Mouse (Mus musculus) ES-Bruce4 (cell line): Measurements from ENCODE around the gene Sbpl.

Source experiments
- CTCF ChIP-seq: IDR thresholded peaks from one replicate; pipeline ENCODE4 v1.8.1; 2011; ENCODE audit warnings: low read depth, low read length
- EP300 ChIP-seq: IDR thresholded peaks from 2 replicates; pipeline ENCODE4 v1.6.1; 2011; ENCODE audit warnings: low read depth, low read length; ENCODE audit not compliant: insufficient read depth
- POLR2A ChIP-seq: IDR thresholded peaks from one replicate; pipeline ENCODE4 v1.8.1; 2011; ENCODE audit warnings: low read length; ENCODE audit not compliant: insufficient read depth

GRCm38 (mm10) chr17:23949068-23949467 is 6.0 kb downstream of the Sbpl start:
- TF ChIP-seq CTCF (no peak), POLR2A (no peak), EP300 (no peak)
